Mouse (Mus musculus) stomach, postnatal 0 days (tissue): Measurements from ENCODE around the gene Lrrc8e. TPM values are rescaled to one million over a fixed set of nuclear protein-coding genes. Genes with fewer than 3 reads are reported as not detected.

ENCODE experiments used
- ATAC-seq: fragments of 200-750 bp; cut with Nextera tagmentation; 2 replicates; pipeline ENCODE4 v1.8.0; 2017; ENCODE audit not compliant: low FRiP score, low TSS enrichment
- DNase-seq: peaks from one replicate; pipeline ENCODE4 v3.0.0-alpha.2; 2016; ENCODE audit warnings: low spot score
- H3K27ac ChIP-seq: fragments of 300-500 bp; sonication (generic); replicated peaks from 2 replicates; pipeline ENCODE4 v1.5.1; 2014; ENCODE audit warnings: mild to moderate bottlenecking, control low read depth
- H3K27me3 ChIP-seq: fragments of 300-500 bp; sonication (generic); 2 replicates; pipeline ENCODE4 v1.6.1; 2014; ENCODE audit warnings: low read length; ENCODE audit not compliant: control insufficient read depth, insufficient read depth
- H3K36me3 ChIP-seq: fragments of 300-500 bp; sonication (generic); 2 replicates; pipeline ENCODE4 v1.6.1; 2014; ENCODE audit warnings: low read length, mixed read lengths; ENCODE audit not compliant: control insufficient read depth, insufficient read depth
- H3K4me1 ChIP-seq: fragments of 300-500 bp; sonication (generic); replicated peaks from 2 replicates; pipeline ENCODE4 v1.6.1; 2014; ENCODE audit warnings: antibody characterized with exemption; ENCODE audit not compliant: control insufficient read depth, insufficient read depth
- H3K4me2 ChIP-seq: fragments of 300-500 bp; sonication (generic); replicated peaks from 2 replicates; pipeline ENCODE4 v1.6.1; 2014; ENCODE audit warnings: low read depth, mild to moderate bottlenecking, control low read depth, moderate library complexity
- H3K4me3 ChIP-seq: fragments of 300-500 bp; sonication (generic); 2 replicates; pipeline ENCODE4 v1.5.1; 2014; ENCODE audit warnings: low read depth, low read length, control low read depth
- H3K9ac ChIP-seq: fragments of 300-500 bp; sonication (generic); 2 replicates; pipeline ENCODE4 v1.6.1; 2014; ENCODE audit warnings: mild to moderate bottlenecking, low read length, control low read depth, mixed read lengths
- H3K9me3 ChIP-seq: fragments of 300-500 bp; sonication (generic); 2 replicates; pipeline ENCODE4 v1.6.1; 2016; ENCODE audit warnings: low read length; ENCODE audit not compliant: control insufficient read depth
- CTCF ChIP-seq: IDR thresholded peaks from 2 replicates; pipeline ENCODE4 v1.5.1; 2016; ENCODE audit warnings: antibody characterized with exemption, low read depth, mild to moderate bottlenecking, moderate library complexity
- EP300 ChIP-seq: optimal IDR thresholded peaks from 2 replicates; pipeline ENCODE3; 2016; ENCODE audit warnings: antibody characterized with exemption
- WGBS: fragments of 180-500 bp; shearing (Covaris S2); extraction: QIAGEN DNeasy Blood & Tissue Kit; methylation state at CpG from one replicate; pipeline ENCODE4 v1.1.7; 2014; 5-methylcytosine and 5-hydroxymethylcytosine counted together
- polyA plus RNA-seq: library from polyadenylated mRNA; unstranded; fragments of >200 nt; fragmentation: Nextera tagmentation; extraction: Ambion mirVana; gene quantifications from 2 replicates; pipeline ENCODE4 v1.2.1, GENCODE M21; 2015

Gene Lrrc8e
- polyA plus RNA-seq, 1 experiment from 2014 or later, result 9.8 TPM

- no peak overlapping the region for H3K4me3 ChIP-seq
- H3K9ac ChIP-seq, result no peak overlapping the region
- no peak for ATAC-seq
- H3K36me3 ChIP-seq, result peaks cover 33% of the 10 kb centered on the region
- no peak for DNase-seq
- H3K4me1 ChIP-seq, result peaks cover 2% of the 10 kb centered on the region; the same call in 1 of the 2 replicates
- no peak for TF ChIP-seq CTCF
- H3K27me3 ChIP-seq, result no peaks in the 10 kb centered on the region
- no peaks in the 10 kb centered on the region for H3K9me3 ChIP-seq
- H3K4me2 ChIP-seq, result no peak overlapping the region
- 96% methylated on average over 5 of the region's 5 CpGs for WGBS
- no peak overlapping the region for H3K27ac ChIP-seq
Measured at GRCm38 (mm10) chr8:4245061-4245460, 18.4 kb downstream of the Lrrc8e start.

GRCm38 (mm10) chr8:4245737-4246136, 19.1 kb downstream of the Lrrc8e start:
- ATAC-seq, result no peak

DNA sequence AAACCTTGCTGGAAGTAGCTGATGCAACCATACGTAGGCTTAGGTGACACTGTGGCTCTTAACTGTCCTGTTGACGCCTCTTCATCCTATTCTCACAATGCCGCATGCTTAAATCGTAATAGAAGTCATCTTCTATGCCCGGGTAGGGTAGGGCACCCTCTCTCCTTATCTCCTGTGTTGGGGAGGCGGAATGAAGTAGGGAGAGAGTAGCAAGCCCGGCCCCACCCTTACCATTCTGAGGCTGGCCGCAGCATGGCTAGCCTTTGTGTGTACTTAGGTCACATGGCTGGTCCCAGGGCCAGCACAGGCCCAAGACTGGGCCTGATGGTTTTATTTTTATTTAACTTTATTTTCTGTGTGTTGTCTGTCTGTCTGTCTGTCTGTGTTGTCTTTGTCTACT, 20.6 kb downstream of the Lrrc8e start:
- peaks cover 33% of the 10 kb centered on the region for H3K36me3 ChIP-seq
- H3K9ac ChIP-seq, result no peak overlapping the region
- H3K4me1 ChIP-seq, result peaks cover under 1% of the 10 kb centered on the region; the same call in 1 of the 2 replicates

More at GRCm38 (mm10) chr8:4245737-4246136, 19.1 kb downstream of the Lrrc8e start:
- no peak for DNase-seq
- Histone ChIP-seq H3K4me2 (no peak overlapping the region), H3K27me3 (no peaks in the 10 kb centered on the region), H3K9ac (no peak overlapping the region), H3K4me1 (no peaks in the 10 kb centered on the region; the same call in 1 of the 2 replicates), H3K36me3 (peaks cover 33% of the 10 kb centered on the region), H3K4me3 (no peak overlapping the region), H3K9me3 (no peaks in the 10 kb centered on the region), H3K27ac (no peak overlapping the region)
- TF ChIP-seq CTCF, result no peak
- no peak for TF ChIP-seq EP300
- 89% methylated on average over 9 of the region's 13 CpGs for WGBS

DNA sequence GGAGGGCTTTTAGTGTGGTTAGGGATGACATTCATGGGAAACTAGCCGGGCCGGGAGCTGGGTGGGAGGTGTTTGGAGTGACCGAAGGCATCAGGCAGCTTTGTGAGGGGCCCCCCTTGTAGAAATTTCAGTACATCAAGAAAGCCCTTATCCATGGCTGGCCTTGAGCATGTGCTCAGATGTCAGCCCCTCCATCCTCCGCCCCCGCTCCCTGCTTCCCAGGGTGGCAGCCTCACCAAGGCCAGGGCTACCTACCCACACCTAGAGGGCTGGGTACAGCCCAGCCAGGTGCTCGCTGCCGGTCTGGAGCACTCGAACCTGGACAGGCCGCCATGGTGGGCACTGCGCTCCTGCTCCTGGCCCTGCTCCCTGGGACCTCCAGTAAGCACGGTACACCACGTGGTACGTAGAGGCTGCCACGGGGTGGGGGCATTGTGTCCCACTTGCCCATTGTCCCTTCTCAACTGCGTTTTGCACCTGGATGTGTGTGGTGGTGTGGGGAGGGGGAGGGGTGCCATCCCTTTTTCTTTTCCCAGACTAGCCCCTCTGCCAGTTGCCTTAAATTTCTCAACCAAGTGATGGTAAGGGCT, 21.4 kb downstream of the Lrrc8e start, which contains the start of gene Tgfbr3l:
Tgfbr3l (plus strand) TSS at position 264 of the 590 bp plus-strand sequence.
- H3K4me1 ChIP-seq, result peaks cover 3% of the 10 kb centered on the region; the same call in 1 of the 2 replicates
- ATAC-seq (no peak), DNase-seq (no peak)
- H3K27me3 ChIP-seq, result no peaks in the 10 kb centered on the region
- no peak within 1 kb of the TSS; the same call in 1 of the 2 replicates for H3K27ac ChIP-seq
- H3K9me3 ChIP-seq, result no peaks in the 10 kb centered on the region
- H3K9ac ChIP-seq, result no peak within 1 kb of the TSS
- H3K4me3 ChIP-seq, result no peak within 1 kb of the TSS
- TF ChIP-seq CTCF (no peak), EP300 (no peak)
- no peak within 1 kb of the TSS for H3K4me2 ChIP-seq
- WGBS, result 70% methylated on average over 15 of the region's 15 CpGs
- peaks cover 26% of the 10 kb centered on the region for H3K36me3 ChIP-seq

More for the DNA sequence above, 20.6 kb downstream of the Lrrc8e start:
- ATAC-seq, result peak; percentile 45
- 74% methylated on average over 8 of the region's 8 CpGs for WGBS
- H3K4me2 ChIP-seq, result no peak overlapping the region
- no peak overlapping the region for H3K4me3 ChIP-seq
- H3K27me3 ChIP-seq, result no peaks in the 10 kb centered on the region
- H3K27ac ChIP-seq, result no peak overlapping the region
- no peaks in the 10 kb centered on the region for H3K9me3 ChIP-seq
- DNase-seq, result peak; percentile 51
- no peak for TF ChIP-seq EP300

DNA sequence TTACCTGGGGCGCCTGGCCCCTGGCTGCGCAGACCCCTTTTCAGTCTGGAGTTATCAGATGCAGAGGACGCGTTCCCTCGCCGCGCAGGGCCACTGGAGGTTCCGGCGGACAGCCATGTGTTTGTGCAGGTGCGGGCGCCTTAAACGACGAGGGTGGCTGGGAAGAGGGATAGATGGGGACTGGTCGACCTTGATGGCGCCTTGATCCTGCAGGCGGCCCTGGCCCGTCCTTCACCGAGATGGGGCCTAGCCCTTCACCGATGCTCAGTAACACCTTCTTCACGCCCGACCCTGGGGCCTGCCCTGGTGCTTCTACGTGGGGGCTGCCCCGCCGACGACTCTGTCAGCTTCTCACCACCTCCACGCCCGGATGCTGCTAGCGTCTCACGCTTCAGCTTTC, 22.6 kb downstream of the Lrrc8e start:
- H3K4me1 ChIP-seq, result peaks cover 3% of the 10 kb centered on the region; the same call in 1 of the 2 replicates
- WGBS, result 29% methylated on average over 29 of the region's 29 CpGs
- no peak overlapping the region for H3K27ac ChIP-seq
- TF ChIP-seq EP300 (no peak), CTCF (no peak)
- H3K4me2 ChIP-seq, result no peak overlapping the region
- peaks cover 19% of the 10 kb centered on the region for H3K36me3 ChIP-seq
- H3K27me3 ChIP-seq, result no peaks in the 10 kb centered on the region
- H3K4me3 ChIP-seq, result no peak overlapping the region
- ATAC-seq (no peak), DNase-seq (no peak)
- H3K9ac ChIP-seq, result no peak overlapping the region
- H3K9me3 ChIP-seq, result no peaks in the 10 kb centered on the region

DNA sequence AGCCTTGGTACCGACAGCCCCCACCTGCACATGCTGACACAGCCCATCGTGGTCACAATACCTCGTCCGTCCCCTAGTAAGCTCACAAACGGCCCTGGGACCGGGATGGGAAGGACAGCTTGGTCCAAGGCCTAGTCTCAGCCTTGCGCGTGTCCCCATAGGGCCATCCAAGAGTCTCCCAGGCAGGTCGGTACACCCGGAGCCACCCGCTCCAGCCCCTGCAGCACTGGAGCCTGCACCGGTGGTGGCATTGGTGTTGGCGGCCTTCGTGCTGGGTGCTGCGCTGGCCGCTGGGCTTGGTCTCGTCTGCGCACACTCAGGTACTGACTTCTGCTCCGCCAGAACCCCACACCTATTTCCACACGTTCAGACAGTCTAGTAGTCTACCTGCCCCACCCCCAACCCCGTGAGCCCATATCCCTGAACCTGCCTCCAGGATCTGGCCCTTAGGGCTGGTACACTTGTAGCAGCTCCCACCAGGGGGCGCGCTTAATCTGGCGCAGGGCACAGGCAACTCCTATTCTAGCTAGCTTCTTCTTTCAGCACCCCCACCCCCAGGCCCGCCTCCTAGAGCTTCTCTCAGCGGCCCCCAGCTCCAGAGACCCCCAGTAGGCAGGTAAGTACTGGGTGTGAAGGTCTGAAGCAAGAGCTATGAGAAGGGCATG, 23.8 kb downstream of the Lrrc8e start:
- H3K27ac ChIP-seq, result no peak overlapping the region
- H3K4me1 ChIP-seq, result peaks cover 3% of the 10 kb centered on the region; the same call in 1 of the 2 replicates
- no peak overlapping the region for H3K4me2 ChIP-seq
- H3K36me3 ChIP-seq, result peaks cover 10% of the 10 kb centered on the region
- ATAC-seq, result peak; percentile 59
- no peaks in the 10 kb centered on the region for H3K9me3 ChIP-seq
- H3K9ac ChIP-seq, result peak overlapping the region; percentile 13
- H3K4me3 ChIP-seq, result no peak overlapping the region
- TF ChIP-seq CTCF (peak; percentile 90), EP300 (no peak)
- peak; percentile 88 for DNase-seq
- no peaks in the 10 kb centered on the region for H3K27me3 ChIP-seq
- 43% methylated on average over 26 of the region's 26 CpGs for WGBS
